Mouse (Mus musculus) activated CD4-positive, CD25-positive, alpha-beta regulatory T cell, adult 4 months (primary cell): ENCODE results near the gene Tfe3. TPM values are rescaled to one million over a fixed set of nuclear protein-coding genes. Genes with fewer than 3 reads are reported as not detected.

Experiments
- ATAC-seq: one replicate; pipeline ENCODE4 v1.8.0; 2017
- polyA plus RNA-seq, 2 experiments: library from polyadenylated mRNA; unstranded; fragments of 100-300 nt; shearing (Covaris generic); gene quantifications; one replicate each; pipeline ENCODE4 v1.2.1; 2017

Tfe3 gene
- polyA plus RNA-seq, 2 experiments from 2014 or later: 9.1 to 14.7 TPM

DNA sequence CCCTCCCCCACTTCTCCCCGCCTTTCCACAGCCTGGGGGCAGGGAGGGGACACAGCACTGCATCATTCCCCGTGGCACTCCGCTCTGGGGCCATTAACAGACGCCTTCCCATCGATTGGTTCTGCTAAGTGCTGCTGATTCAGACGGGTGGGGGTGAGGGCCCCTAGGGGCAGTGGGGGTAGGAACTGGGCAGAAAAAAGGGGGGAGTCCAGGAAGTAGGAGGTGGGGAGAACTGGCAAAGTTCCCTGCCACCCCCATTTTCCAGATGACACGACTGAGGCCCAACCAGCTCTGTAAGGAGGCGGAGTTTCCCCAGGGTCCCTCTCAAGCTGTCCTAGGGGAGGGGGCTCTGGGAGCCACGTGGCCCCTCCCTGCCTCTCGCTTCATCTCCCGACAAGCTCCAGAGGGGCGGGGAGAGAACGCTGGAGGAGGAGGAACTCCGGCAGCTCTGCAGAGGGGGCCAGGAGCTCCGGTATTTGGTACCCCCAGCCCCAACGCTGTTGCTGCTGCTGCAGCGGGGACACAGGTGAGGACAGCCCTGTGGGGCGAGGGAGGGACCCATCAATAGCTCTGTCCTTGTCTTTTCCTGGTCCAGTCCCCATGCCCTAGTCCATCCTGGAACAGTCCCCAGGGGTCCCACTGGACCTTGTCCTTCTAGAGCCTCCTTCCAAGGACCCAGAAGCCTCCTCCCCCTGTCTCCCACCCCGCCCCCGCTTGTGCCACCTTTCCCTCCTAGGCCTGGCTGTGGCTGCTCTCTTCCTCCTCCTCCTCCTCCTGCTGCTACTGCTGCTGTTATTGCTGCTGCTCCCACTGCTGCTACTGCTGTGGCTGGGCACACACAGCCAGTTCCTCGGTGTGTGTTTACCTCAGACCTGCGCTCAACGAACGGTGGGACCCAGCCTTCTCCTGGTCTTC, 59.8 kb downstream of the Tfe3 start, which contains the start of gene Kcnd1:
TSS of gene Kcnd1 (plus strand) at position 425 of the 915 bp plus-strand sequence.
- no peak for ATAC-seq

Other genes with a start within 250 kb of the Tfe3 start
- 10 to 100 TPM; 31.5 to 37.6 TPM for gene Foxp3, start 188.9 kb upstream of the Tfe3 start, polyA plus RNA-seq
- 1 to 10 TPM; 4.4 to 6.5 TPM for gene Ppp1r3f, start 188.3 kb upstream of the Tfe3 start, polyA plus RNA-seq
- 1 to 10 TPM; 7.3 to 9.1 TPM for gene Ccdc22, start 157.0 kb upstream of the Tfe3 start, polyA plus RNA-seq
- not detected for gene Cacna1f, start 155.5 kb upstream of the Tfe3 start, polyA plus RNA-seq
- gene Syp, start 124.1 kb upstream of the Tfe3 start, polyA plus RNA-seq: 1 to 10 TPM; 5.8 to 7.5 TPM
- gene Prickle3, start 105.3 kb upstream of the Tfe3 start, polyA plus RNA-seq: 1 to 10 TPM; 6.3 TPM
- gene Plp2, start 91.2 kb upstream of the Tfe3 start, polyA plus RNA-seq: 100 to 1,000 TPM; 196 to 200 TPM
- gene Magix, start 81.3 kb upstream of the Tfe3 start, polyA plus RNA-seq: not detected
- 10 to 100 TPM; 44.6 to 54.1 TPM for gene Gpkow, start 65.4 kb upstream of the Tfe3 start, polyA plus RNA-seq
- gene Wdr45, start 48.2 kb upstream of the Tfe3 start, polyA plus RNA-seq: 10 to 100 TPM; 38.9 to 48.2 TPM
- not detected for gene Gm45208, start 40.3 kb upstream of the Tfe3 start, polyA plus RNA-seq
- 10 to 100 TPM; 34.0 to 36.1 TPM for gene Praf2, start 34.1 kb upstream of the Tfe3 start, polyA plus RNA-seq
- under 1 TPM in 1 of 2 experiments, not detected in 1; 0.20 TPM for gene Ccdc120, start 11.7 kb upstream of the Tfe3 start, polyA plus RNA-seq
- gene Gripap1, start 27.2 kb downstream of the Tfe3 start, polyA plus RNA-seq: 10 to 100 TPM; 46.6 to 58.8 TPM
- under 1 TPM; 0.49 to 0.50 TPM for gene Kcnd1, start 59.7 kb downstream of the Tfe3 start, polyA plus RNA-seq
- 10 to 100 TPM; 15.4 to 21.1 TPM for gene Otud5, start 78.8 kb downstream of the Tfe3 start, polyA plus RNA-seq
- 10 to 100 TPM; 37.5 to 40.7 TPM for gene Pim2, start 115.7 kb downstream of the Tfe3 start, polyA plus RNA-seq
- gene Slc35a2, start 121.5 kb downstream of the Tfe3 start, polyA plus RNA-seq: 10 to 100 TPM; 11.3 to 17.3 TPM
- 100 to 1,000 TPM in 1 of 2 experiments, 10 to 100 TPM in 1; 88.7 to 101 TPM for gene Pqbp1, start 136.7 kb downstream of the Tfe3 start, polyA plus RNA-seq
- gene Timm17b, start 136.8 kb downstream of the Tfe3 start, polyA plus RNA-seq: 10 to 100 TPM; 95.9 to 96.8 TPM
- gene Gm10491, start 145.3 kb downstream of the Tfe3 start, polyA plus RNA-seq: not detected
- not detected for gene Gm10490, start 147.0 kb downstream of the Tfe3 start, polyA plus RNA-seq
- not detected for gene Pcsk1n, start 157.3 kb downstream of the Tfe3 start, polyA plus RNA-seq
- not detected for gene Eras, start 166.0 kb downstream of the Tfe3 start, polyA plus RNA-seq
- 10 to 100 TPM in 1 of 2 experiments, 1 to 10 TPM in 1; 8.7 to 10.0 TPM for gene Hdac6, start 185.3 kb downstream of the Tfe3 start, polyA plus RNA-seq
- 10 to 100 TPM; 28.9 to 29.6 TPM for gene Gata1, start 215.5 kb downstream of the Tfe3 start, polyA plus RNA-seq